Comparison of ENCODE assay signal across 16 mouse cellular contexts in the genomic region with DNA sequence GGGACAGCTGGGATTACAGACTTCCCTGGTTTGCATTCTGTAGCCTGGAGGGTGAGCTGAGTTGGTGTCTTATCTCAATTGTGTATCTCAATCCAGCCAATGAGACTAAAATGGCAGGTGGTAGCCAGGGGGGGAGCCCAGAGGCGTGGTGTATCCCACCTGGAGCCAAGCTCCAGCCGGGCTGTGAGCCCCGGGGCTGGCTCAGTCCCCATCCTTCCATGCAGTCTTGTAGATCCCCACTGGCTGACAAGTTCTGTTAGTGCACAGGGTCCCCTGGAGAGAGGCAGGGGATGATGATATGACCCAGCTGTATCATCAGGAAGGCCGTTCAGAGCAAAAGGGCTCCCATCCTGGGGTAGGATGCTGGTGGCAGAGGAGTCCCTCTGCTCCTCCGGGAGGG. TPM values are rescaled to one million over a fixed set of nuclear protein-coding genes. Genes with fewer than 3 reads are reported as not detected.
DNase-seq lines count a peak whose midpoint lies in the region; ATAC-seq and TF ChIP-seq lines count a peak whose summit lies in the region.
"Had no signal": no experiment of that assay in that cellular context is flagged by ENCODE, and none has a peak within 500 bp of the region (broad histone marks: within the 10 kb centered on the region; RNA-seq: fewer than 3 reads in every experiment).

No protein-coding gene starts in this region.

- no peaks in the 10 kb centered on the region for H3K9me3 ChIP-seq in intestine, embryonic 16.5 days (ENCODE audit: control insufficient read depth, low read length)
- no peaks in the 10 kb centered on the region for H3K9me3 ChIP-seq in intestine, embryonic 15.5 days
- H3K9me3 ChIP-seq in liver, embryonic 12.5 days (replicated peaks): no peaks in the 10 kb centered on the region
- H3K9me3 ChIP-seq in liver, postnatal 0 days (ENCODE audit: low read length): no peaks in the 10 kb centered on the region
- H3K9me3 ChIP-seq in neural tube, embryonic 14.5 days (ENCODE audit: control insufficient read depth, low read length): no peaks in the 10 kb centered on the region
- H3K9me3 ChIP-seq: forebrain, embryonic 10.5 days; heart, embryonic 12.5 days; limb, embryonic 15.5 days; liver, embryonic 15.5 days; midbrain, embryonic 12.5 days had no signal

- WGBS in intestine, embryonic 16.5 days: 63% methylated on average over 5 of the region's 5 CpGs
- WGBS in intestine, embryonic 15.5 days: 78% methylated on average over 5 of the region's 5 CpGs
- WGBS in liver, embryonic 12.5 days (ENCODE audit: insufficient replicate concordance): 75% methylated on average over 5 of the region's 5 CpGs
- 89% methylated on average over 5 of the region's 5 CpGs for WGBS in liver, postnatal 0 days (ENCODE audit: insufficient replicate concordance)
- WGBS in neural tube, embryonic 14.5 days: 80% methylated on average over 5 of the region's 5 CpGs

- TF ChIP-seq EP300 in liver, postnatal 0 days (IDR thresholded peaks at IDR 0.05; ENCODE audit: low read depth): no peak

- no peak for TF ChIP-seq CTCF in liver, postnatal 0 days (IDR thresholded peaks at IDR 0.05; ENCODE audit: low read depth)

- H3K27me3 ChIP-seq in intestine, embryonic 16.5 days (replicated peaks; ENCODE audit: control insufficient read depth, insufficient read depth, low read length): no peaks in the 10 kb centered on the region
- no peaks in the 10 kb centered on the region for H3K27me3 ChIP-seq in intestine, embryonic 15.5 days (replicated peaks)
- no peaks in the 10 kb centered on the region for H3K27me3 ChIP-seq in liver, embryonic 12.5 days (replicated peaks)
- no peaks in the 10 kb centered on the region for H3K27me3 ChIP-seq in liver, postnatal 0 days (ENCODE audit: insufficient read depth, low read length)
- H3K27me3 ChIP-seq in neural tube, embryonic 14.5 days (ENCODE audit: control insufficient read depth, insufficient read depth, low read length): no peaks in the 10 kb centered on the region
- H3K27me3 ChIP-seq: heart, embryonic 12.5 days; limb, embryonic 15.5 days; liver, embryonic 15.5 days had no signal

- no peak overlapping the region for H3K27ac ChIP-seq in intestine, embryonic 16.5 days (ENCODE audit: low read length)
- no peak overlapping the region for H3K27ac ChIP-seq in intestine, embryonic 15.5 days
- H3K27ac ChIP-seq in liver, embryonic 12.5 days: no peak overlapping the region
- H3K27ac ChIP-seq in liver, postnatal 0 days (ENCODE audit: low read depth): no peak overlapping the region
- H3K27ac ChIP-seq in neural tube, embryonic 14.5 days (ENCODE audit: low read depth, low read length): no peak overlapping the region
- H3K27ac ChIP-seq: forebrain, embryonic 10.5 days; hindbrain, postnatal 0 days; limb, embryonic 15.5 days; liver, embryonic 15.5 days; midbrain, embryonic 12.5 days had no signal

- H3K4me3 ChIP-seq in intestine, embryonic 16.5 days (ENCODE audit: low read length): no peak overlapping the region
- no peak overlapping the region for H3K4me3 ChIP-seq in intestine, embryonic 15.5 days (replicated peaks)
- H3K4me3 ChIP-seq in liver, embryonic 12.5 days: no peak overlapping the region
- H3K4me3 ChIP-seq in liver, postnatal 0 days (ENCODE audit: low read depth, low read length): no peak overlapping the region
- H3K4me3 ChIP-seq in neural tube, embryonic 14.5 days (ENCODE audit: low read depth, low read length): no peak overlapping the region
- H3K4me3 ChIP-seq: forebrain, embryonic 10.5 days; heart, embryonic 12.5 days; limb, embryonic 15.5 days; liver, embryonic 15.5 days; midbrain, embryonic 12.5 days had no signal

- 0 out of 2 replicates have a peak, but pooled peaks have one; percentile 37 for ATAC-seq in intestine, embryonic 16.5 days
- ATAC-seq in intestine, embryonic 15.5 days: no peak
- no peak for ATAC-seq in liver, embryonic 12.5 days
- no peak for ATAC-seq in liver, postnatal 0 days
- ATAC-seq in neural tube, embryonic 14.5 days (ENCODE audit: low read depth): peak; percentile 34; the same call in 1 of the 2 replicates

- H3K36me3 ChIP-seq in intestine, embryonic 16.5 days (ENCODE audit: control insufficient read depth, insufficient read depth, low read length): no peaks in the 10 kb centered on the region
- H3K36me3 ChIP-seq in intestine, embryonic 15.5 days: no peaks in the 10 kb centered on the region
- H3K36me3 ChIP-seq in liver, embryonic 12.5 days: peaks cover 30% of the 10 kb centered on the region; the same call in 1 of the 2 replicates
- peaks cover 11% of the 10 kb centered on the region; the same call in 1 of the 2 replicates for H3K36me3 ChIP-seq in liver, postnatal 0 days (replicated peaks; ENCODE audit: insufficient read depth, low read length)
- no peaks in the 10 kb centered on the region for H3K36me3 ChIP-seq in neural tube, embryonic 14.5 days (ENCODE audit: control insufficient read depth, insufficient read depth, low read length)
- H3K36me3 ChIP-seq: limb, embryonic 15.5 days; liver, embryonic 15.5 days; midbrain, embryonic 12.5 days had no signal

- peaks cover 7% of the 10 kb centered on the region for H3K4me1 ChIP-seq in intestine, embryonic 16.5 days (ENCODE audit: control insufficient read depth, insufficient read depth, low read length)
- peaks cover 5% of the 10 kb centered on the region; the same call in 1 of the 2 replicates for H3K4me1 ChIP-seq in intestine, embryonic 15.5 days (replicated peaks)
- H3K4me1 ChIP-seq in liver, embryonic 12.5 days: peaks cover 19% of the 10 kb centered on the region
- no peaks in the 10 kb centered on the region; the same call in 1 of the 2 replicates for H3K4me1 ChIP-seq in liver, postnatal 0 days (ENCODE audit: insufficient read depth)
- no peaks in the 10 kb centered on the region for H3K4me1 ChIP-seq in neural tube, embryonic 14.5 days (ENCODE audit: control insufficient read depth, insufficient read depth, low read length)
- H3K4me1 ChIP-seq: midbrain, embryonic 12.5 days had no signal

- H3K4me2 ChIP-seq in intestine, embryonic 16.5 days (ENCODE audit: low read depth, low read length): no peak overlapping the region
- no peak overlapping the region for H3K4me2 ChIP-seq in intestine, embryonic 15.5 days (replicated peaks)
- no peak overlapping the region for H3K4me2 ChIP-seq in liver, embryonic 12.5 days
- H3K4me2 ChIP-seq in liver, postnatal 0 days (ENCODE audit: low read depth, low read length): no peak overlapping the region
- H3K4me2 ChIP-seq in neural tube, embryonic 14.5 days (ENCODE audit: low read depth, low read length): no peak overlapping the region
- H3K4me2 ChIP-seq: heart, embryonic 12.5 days; limb, embryonic 15.5 days; liver, embryonic 15.5 days; midbrain, embryonic 12.5 days had no signal

- no peak overlapping the region for H3K9ac ChIP-seq in intestine, embryonic 16.5 days (ENCODE audit: low read depth, low read length)
- H3K9ac ChIP-seq in intestine, embryonic 15.5 days: no peak overlapping the region
- H3K9ac ChIP-seq in liver, embryonic 12.5 days: 0 out of 2 replicates have a peak overlapping the region, but pooled peaks have one; percentile 7
- no peak overlapping the region for H3K9ac ChIP-seq in liver, postnatal 0 days (replicated peaks)
- H3K9ac ChIP-seq in neural tube, embryonic 14.5 days (replicated peaks; ENCODE audit: low read depth, low read length): no peak overlapping the region
- H3K9ac ChIP-seq: forebrain, postnatal 0 days; heart, embryonic 12.5 days; limb, embryonic 15.5 days; liver, embryonic 15.5 days; midbrain, embryonic 12.5 days had no signal

- peak; percentile 50 for DNase-seq in cerebellum, adult 11-12 months
- no peak for DNase-seq in cerebellum, adult 11 months
- DNase-seq in liver, postnatal 0 days: no peak
- no peak for DNase-seq in neural tube, embryonic 10.5 days (ENCODE audit: extremely low spot score, low spot score)
- DNase-seq: gastrocnemius, postnatal 25 days had no signal

RNA-seq across cellular contexts. Expression of a gene that starts 19.3 kb away (rescaled TPM):
- polyA plus RNA-seq in intestine, embryonic 16.5 days (2015; fragmentation: Nextera tagmentation; extraction: Ambion mirVana): 59.6 and 62.6 TPM in 2 replicates
- polyA plus RNA-seq in intestine, embryonic 15.5 days (2015; fragmentation: Nextera tagmentation; extraction: Ambion mirVana): 38.2 and 39.6 TPM in 2 replicates
- 25.6 and 27.1 TPM in 2 replicates for polyA plus RNA-seq in liver, embryonic 12.5 days (2016; fragmentation: Nextera tagmentation; extraction: Ambion mirVana)
- 36.0 and 36.2 TPM in 2 replicates for polyA plus RNA-seq in liver, postnatal 0 days (2015; fragmentation: Nextera tagmentation; extraction: Ambion mirVana)
- 12.3 and 14.4 TPM in 2 replicates for polyA plus RNA-seq in neural tube, embryonic 14.5 days (2014; fragmentation: Nextera tagmentation; extraction: Ambion mirVana)

RNA-seq across cellular contexts. Expression of a gene that starts 52.6 kb away (rescaled TPM):
- polyA plus RNA-seq in intestine, embryonic 16.5 days (2015; fragmentation: Nextera tagmentation; extraction: Ambion mirVana): 15.0 and 17.1 TPM in 2 replicates
- polyA plus RNA-seq in intestine, embryonic 15.5 days (2015; fragmentation: Nextera tagmentation; extraction: Ambion mirVana): 20.5 and 23.8 TPM in 2 replicates
- polyA plus RNA-seq in liver, embryonic 12.5 days (2016; fragmentation: Nextera tagmentation; extraction: Ambion mirVana): 14.5 and 16.7 TPM in 2 replicates
- 9.7 and 10.6 TPM in 2 replicates for polyA plus RNA-seq in liver, postnatal 0 days (2015; fragmentation: Nextera tagmentation; extraction: Ambion mirVana)
- 61.8 and 62.7 TPM in 2 replicates for polyA plus RNA-seq in neural tube, embryonic 14.5 days (2014; fragmentation: Nextera tagmentation; extraction: Ambion mirVana)

Comparison
In these comparisons a context has a peak if more than half of its experiments do, and no peak if none do; other contexts are left out.
1. ATAC-seq: peak in intestine, embryonic 16.5 days (single experiment) and neural tube, embryonic 14.5 days (single experiment); none in intestine, embryonic 15.5 days (single experiment), liver, embryonic 12.5 days (single experiment) and liver, postnatal 0 days (single experiment).